Mouse (Mus musculus) CH12.LX (cell line): Measurements from ENCODE around the gene Prrx2. TPM values are rescaled to one million over a fixed set of nuclear protein-coding genes. Genes with fewer than 3 reads are reported as not detected.

Experiments used
- DNase-seq: peaks from one replicate; pipeline ENCODE4 v3.0.0-alpha.2; 2013; ENCODE audit errors: extremely low read depth
- H3K27ac ChIP-seq: 2 replicates; pipeline ENCODE4 v1.5.1; 2012; ENCODE audit warnings: low read depth, mild to moderate bottlenecking, control low read depth, moderate library complexity; ENCODE audit not compliant: insufficient read depth
- H3K27me3 ChIP-seq: replicated peaks from 2 replicates; pipeline ENCODE3; 2012; ENCODE audit warnings: inconsistent platforms
- H3K36me3 ChIP-seq, 2 experiments: replicated peaks in 1 of 2; 2 replicates each; pipeline versions ENCODE3 to v1.6.1; 2012; ENCODE audit warnings: inconsistent platforms in 1 of 2, low read length in 1 of 2, mild to moderate bottlenecking in 1 of 2, mixed read lengths in 1 of 2, moderate library complexity in 1 of 2; ENCODE audit not compliant: control insufficient read depth in 1 of 2, insufficient read depth in 1 of 2
- H3K4me1 ChIP-seq, 2 experiments: 2 replicates each; pipeline ENCODE4 v1.6.1; 2012; ENCODE audit warnings: inconsistent platforms in 1 of 2, moderate library complexity in 1 of 2; ENCODE audit not compliant: insufficient read depth in 2 of 2, control insufficient read depth in 1 of 2
- H3K4me2 ChIP-seq: 2 replicates; pipeline ENCODE4 v1.6.1; 2012; ENCODE audit warnings: low read depth, mild to moderate bottlenecking, control low read depth; ENCODE audit not compliant: poor library complexity, insufficient read depth, severe bottlenecking
- H3K4me3 ChIP-seq, 3 experiments: fragments of 150-350 bp in 1 of 3; sonication (generic) in 1 of 3; replicated peaks in 1 of 3; 2 replicates each; pipeline versions ENCODE3 to v1.5.1; 2011 to 2012; ENCODE audit warnings: low read depth in 2 of 3, low read length in 2 of 3, mild to moderate bottlenecking in 2 of 3, moderate library complexity in 2 of 3, control low read depth in 1 of 3, improper control_type of control experiment in 1 of 3, inconsistent platforms in 1 of 3, mixed read lengths in 1 of 3; ENCODE audit not compliant: poor library complexity in 1 of 3
- H3K79me2 ChIP-seq: replicated peaks from 2 replicates; pipeline ENCODE4 v1.6.1; 2012; ENCODE audit warnings: mild to moderate bottlenecking, moderate library complexity; ENCODE audit not compliant: control insufficient read depth, poor library complexity, insufficient read depth, severe bottlenecking; ENCODE audit errors: extremely low read depth
- H3K9ac ChIP-seq: 2 replicates; pipeline ENCODE4 v1.6.1; 2012; ENCODE audit warnings: low read depth, mild to moderate bottlenecking, control low read depth, moderate library complexity; ENCODE audit not compliant: insufficient read depth
- H3K9me3 ChIP-seq: replicated peaks from 2 replicates; pipeline ENCODE3; 2012; ENCODE audit warnings: low read length, inconsistent platforms, mixed read lengths
- CHD1 ChIP-seq: IDR thresholded peaks from 2 replicates; pipeline ENCODE4 v1.6.1; 2012; ENCODE audit warnings: low read depth, low read length, improper control_type of control experiment, inconsistent platforms
- CHD2 ChIP-seq: IDR thresholded peaks from 2 replicates; pipeline ENCODE4 v1.6.1; 2011; ENCODE audit warnings: low read length, improper control_type of control experiment
- E2F4 ChIP-seq: IDR thresholded peaks from 2 replicates; pipeline ENCODE4 v1.6.1; 2011; ENCODE audit warnings: low read depth, low read length, improper control_type of control experiment; ENCODE audit not compliant: insufficient replicate concordance
- ELF1 ChIP-seq: IDR thresholded peaks from 2 replicates; pipeline ENCODE4 v1.6.1; 2014; ENCODE audit warnings: low read depth, mild to moderate bottlenecking, inconsistent platforms, low read length, improper control_type of control experiment
- ETS1 ChIP-seq: conservative IDR thresholded peaks from 2 replicates; pipeline ENCODE4 v1.6.1; 2012; ENCODE audit warnings: low read depth, mild to moderate bottlenecking, inconsistent platforms, low read length, improper control_type of control experiment, moderate library complexity
- HCFC1 ChIP-seq: IDR thresholded peaks from 2 replicates; pipeline ENCODE4 v1.6.1; 2012; ENCODE audit warnings: low read depth, mild to moderate bottlenecking, inconsistent platforms, low read length, improper control_type of control experiment
- IRF4 ChIP-seq: IDR thresholded peaks from 2 replicates; pipeline ENCODE4 v1.6.1; 2014; ENCODE audit warnings: low read depth, mild to moderate bottlenecking, inconsistent platforms, low read length, improper control_type of control experiment
- JUN ChIP-seq: IDR thresholded peaks from 2 replicates; pipeline ENCODE4 v1.6.1; 2011; ENCODE audit warnings: low read depth, mild to moderate bottlenecking, low read length, improper control_type of control experiment, moderate library complexity; ENCODE audit not compliant: insufficient read depth
- KAT2A ChIP-seq: IDR thresholded peaks from 2 replicates; pipeline ENCODE4 v1.6.1; 2012; ENCODE audit warnings: low read length, improper control_type of control experiment, inconsistent platforms; ENCODE audit not compliant: insufficient replicate concordance
- MAFK ChIP-seq: IDR thresholded peaks from 2 replicates; pipeline ENCODE4 v1.6.1; 2011; ENCODE audit warnings: low read length, improper control_type of control experiment; ENCODE audit not compliant: insufficient replicate concordance
- MXI1 ChIP-seq: IDR thresholded peaks from 2 replicates; pipeline ENCODE4 v1.6.1; 2011; ENCODE audit warnings: mild to moderate bottlenecking, low read depth, low read length, improper control_type of control experiment
- NELFE ChIP-seq: IDR thresholded peaks from 2 replicates; pipeline ENCODE4 v1.6.1; 2011; ENCODE audit warnings: low read depth, low read length, improper control_type of control experiment
- NRF1 ChIP-seq: IDR thresholded peaks from 2 replicates; pipeline ENCODE4 v1.6.1; 2014; ENCODE audit warnings: low read depth, mild to moderate bottlenecking, inconsistent platforms, low read length, improper control_type of control experiment, moderate library complexity
- POLR2AphosphoS2 ChIP-seq: IDR thresholded peaks from 2 replicates; pipeline ENCODE4 v1.6.1; 2011; ENCODE audit warnings: low read depth, low read length, improper control_type of control experiment
- TCF12 ChIP-seq: IDR thresholded peaks from 2 replicates; pipeline ENCODE4 v1.6.1; 2014; ENCODE audit warnings: low read depth, mild to moderate bottlenecking, inconsistent platforms, low read length, improper control_type of control experiment
- USF1 ChIP-seq: IDR thresholded peaks from 2 replicates; pipeline ENCODE4 v1.6.1; 2014; ENCODE audit warnings: low read depth, mild to moderate bottlenecking, inconsistent platforms, low read length, improper control_type of control experiment
- ZKSCAN1 ChIP-seq: IDR thresholded peaks from 2 replicates; pipeline ENCODE4 v1.6.1; 2012; ENCODE audit warnings: low read depth, inconsistent platforms, low read length, improper control_type of control experiment, borderline replicate concordance
- ZMIZ1 ChIP-seq: IDR thresholded peaks from 2 replicates; pipeline ENCODE4 v1.6.1; 2012; ENCODE audit warnings: low read depth, mild to moderate bottlenecking, inconsistent platforms, low read length, improper control_type of control experiment
- ZNF384 ChIP-seq: IDR thresholded peaks from 2 replicates; pipeline ENCODE4 v1.6.1; 2012; ENCODE audit warnings: low read depth, low read length, improper control_type of control experiment, inconsistent platforms
- dilution Hi-C: fragments of 300-500 bp; cut with MboI; formaldehyde crosslinking; loops from 2 replicates; pipeline ENCODE4 v1.14.3; 2020; ENCODE audit warnings: low sequenced_read_pairs; ENCODE audit not compliant: extremely low pct_unique_long_range_greater_than_20kb, extremely low pct_ligation_motif_present
- in situ Hi-C: fragments of 300-500 bp; cut with MboI; formaldehyde crosslinking; loops from 3 replicates; pipeline ENCODE4 v1.14.3; 2019; ENCODE audit warnings: low sequenced_read_pairs, low pct_ligation_motif_present, low pct_unique_long_range_greater_than_20kb, mixed read lengths
- polyA plus RNA-seq: library from polyadenylated mRNA; unstranded; fragments of >175 nt; gene quantifications from 2 replicates; pipeline ENCODE4 v1.2.1, GENCODE M21; 2012; ENCODE audit warnings: low read depth; ENCODE audit not compliant: insufficient read length
- total RNA-seq, 2 experiments: library from RNA; depleted of rRNA; stranded (reverse); fragments of 300-350 nt in 1 of 2; fragments of >200 nt in 1 of 2; gene quantifications; 2 replicates each; pipeline ENCODE4 v1.2.3; 2012 to 2014

Prrx2 gene
- total and polyA plus RNA-seq, 3 experiments = not detected

DNA sequence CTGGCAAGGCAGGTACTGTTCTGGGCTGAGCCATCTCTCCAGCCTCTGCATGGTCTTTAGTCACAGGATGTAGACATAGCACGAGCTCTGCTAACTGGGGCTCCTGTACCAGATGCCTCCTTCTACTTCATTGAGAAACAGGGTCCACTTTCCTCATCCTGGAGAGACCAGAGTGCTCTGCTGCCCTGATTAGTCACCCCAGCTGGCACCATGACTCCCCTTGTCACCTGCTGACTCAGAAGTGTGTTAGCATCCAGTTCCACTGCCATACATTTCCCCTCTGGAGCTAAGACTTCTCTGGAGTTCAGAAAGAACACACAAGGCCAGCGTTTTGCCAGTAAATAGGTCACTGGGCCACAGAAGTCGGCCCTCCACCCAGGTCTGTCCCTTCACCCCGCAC lies 90.4 kb downstream of the Prrx2 start:
- Histone ChIP-seq H3K9ac (no peak overlapping the region), H3K4me1 (peaks cover 21 to 32% of the 10 kb centered on the region in 2 experiments), H3K36me3 (no peaks in the 10 kb centered on the region), H3K27ac (no peak overlapping the region), H3K4me2 (no peak overlapping the region), H3K4me3 (no peak overlapping the region), H3K27me3 (peaks cover 2% of the 10 kb centered on the region), H3K79me2 (no peaks in the 10 kb centered on the region), H3K9me3 (no peaks in the 10 kb centered on the region)
- DNase-seq = no peak
- dilution Hi-C loops = no loop called here
- TF ChIP-seq HCFC1 (no peak), ELF1 (no peak), ZMIZ1 (no peak), POLR2AphosphoS2 (no peak), NRF1 (no peak), E2F4 (no peak), USF1 (no peak), MXI1 (no peak), KAT2A (no peak), IRF4 (no peak), JUN (no peak), ETS1 (no peak), CHD2 (no peak), CHD1 (no peak), TCF12 (no peak), ZNF384 (no peak), NELFE (no peak), MAFK (no peak), ZKSCAN1 (no peak)
- in situ Hi-C loops = no loop called here

DNA sequence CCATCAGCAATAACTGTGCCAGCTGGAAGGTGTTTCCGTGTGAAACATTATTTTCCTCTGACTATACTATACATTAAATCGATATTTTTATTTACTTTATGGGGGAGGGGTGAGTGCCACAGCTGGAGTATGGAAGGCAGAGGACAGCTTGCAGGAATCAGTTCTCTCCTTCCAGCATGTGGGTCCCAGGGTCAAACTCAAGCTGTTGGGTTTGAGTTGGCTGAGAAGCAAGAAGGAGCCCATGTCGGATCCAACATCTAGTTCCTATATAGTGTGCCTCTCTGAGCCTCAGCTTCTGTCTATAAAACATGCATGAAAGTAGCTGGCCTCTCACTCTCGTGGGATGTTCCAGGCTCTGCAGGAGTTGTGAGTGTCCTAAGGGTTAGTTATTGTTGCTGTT lies 91.6 kb downstream of the Prrx2 start:
- no peak overlapping the region for H3K4me3 ChIP-seq
- no peak overlapping the region for H3K4me2 ChIP-seq
- peaks cover 0 to 3% of the 10 kb centered on the region in 2 experiments for H3K36me3 ChIP-seq
- peaks cover 21 to 32% of the 10 kb centered on the region in 2 experiments for H3K4me1 ChIP-seq
- H3K9me3 ChIP-seq = no peaks in the 10 kb centered on the region
- H3K9ac ChIP-seq = no peak overlapping the region
- TF ChIP-seq NRF1 (no peak), ZMIZ1 (no peak), MXI1 (no peak)
- in situ Hi-C loops (no loop called here), dilution Hi-C loops (no loop called here)
- H3K79me2 ChIP-seq = no peaks in the 10 kb centered on the region
- H3K27me3 ChIP-seq = peaks cover 2% of the 10 kb centered on the region
- H3K27ac ChIP-seq = no peak overlapping the region
- DNase-seq = no peak
